Mouse (Mus musculus) T-helper 2 cell (primary cell): Measurements from ENCODE around the gene Ntrk3.

Experiments
- in situ Hi-C: fragments of 300-600 bp; cut with MboI, MseI; formaldehyde crosslinking; loops from one replicate; pipeline ENCODE4 v1.15.1; 2025; ENCODE audit warnings: high pct_unique_total_duplicates

Gene Ntrk3

DNA sequence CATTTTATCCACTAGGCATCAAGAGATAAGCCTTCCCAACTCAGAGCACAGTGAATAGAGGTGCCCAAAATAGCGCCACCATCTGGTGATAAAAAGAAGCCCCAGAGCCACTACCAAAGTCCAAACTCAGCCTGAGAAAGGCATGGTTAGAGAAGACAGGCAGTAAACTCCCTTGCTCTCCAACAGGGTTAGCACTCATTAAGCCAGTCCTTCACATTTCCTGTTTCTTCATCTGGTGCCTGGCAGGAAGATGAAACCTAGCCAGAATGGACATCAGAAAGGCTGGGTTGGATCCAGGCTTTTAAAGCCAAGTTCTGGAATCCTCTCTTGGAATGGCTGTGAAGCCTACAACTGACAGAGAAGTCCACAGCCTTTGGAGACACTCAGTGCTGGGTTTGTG is 355.7 kb downstream of the Ntrk3 start:
- in situ Hi-C loops = no loop called here

DNA sequence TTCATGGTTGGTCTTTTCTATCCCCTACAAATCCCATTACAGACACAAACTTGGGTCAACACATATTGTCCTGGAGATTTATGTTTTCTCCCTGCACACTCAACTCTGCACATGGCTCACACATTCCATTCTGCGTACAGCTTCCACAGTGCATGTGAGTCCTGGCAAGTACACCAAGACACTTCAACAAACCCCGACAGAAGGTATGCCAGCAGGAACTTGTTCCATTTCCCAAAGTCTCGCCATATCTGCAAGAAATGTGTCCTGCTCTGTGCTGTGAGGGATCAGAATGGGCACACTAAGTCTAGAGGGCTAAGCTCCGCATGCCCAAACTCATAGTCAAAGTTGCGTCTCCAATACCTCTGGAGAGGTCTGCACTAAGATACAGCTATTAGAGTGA is 358.0 kb downstream of the Ntrk3 start:
- in situ Hi-C loops = no loop called here

DNA sequence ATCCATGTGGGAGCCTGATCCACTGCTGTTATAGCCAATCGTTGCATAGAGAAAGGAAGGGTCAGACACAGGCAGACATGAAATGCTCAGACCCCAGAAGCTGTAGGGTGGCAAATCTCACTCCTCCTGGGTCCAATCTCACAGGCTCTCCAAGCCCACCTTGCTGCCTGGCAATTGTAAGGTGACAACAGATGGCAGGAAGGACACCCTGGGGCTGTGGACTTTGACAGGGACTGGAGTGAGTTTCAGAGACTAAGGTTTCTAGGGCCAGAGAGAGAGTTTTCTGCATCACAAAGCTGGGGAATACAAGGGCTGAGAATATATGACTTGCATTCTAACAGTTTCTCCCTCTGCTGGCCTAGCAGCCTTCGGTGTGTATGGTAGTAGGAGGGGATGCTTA is 359.5 kb downstream of the Ntrk3 start:
- in situ Hi-C loops = no loop called here

DNA sequence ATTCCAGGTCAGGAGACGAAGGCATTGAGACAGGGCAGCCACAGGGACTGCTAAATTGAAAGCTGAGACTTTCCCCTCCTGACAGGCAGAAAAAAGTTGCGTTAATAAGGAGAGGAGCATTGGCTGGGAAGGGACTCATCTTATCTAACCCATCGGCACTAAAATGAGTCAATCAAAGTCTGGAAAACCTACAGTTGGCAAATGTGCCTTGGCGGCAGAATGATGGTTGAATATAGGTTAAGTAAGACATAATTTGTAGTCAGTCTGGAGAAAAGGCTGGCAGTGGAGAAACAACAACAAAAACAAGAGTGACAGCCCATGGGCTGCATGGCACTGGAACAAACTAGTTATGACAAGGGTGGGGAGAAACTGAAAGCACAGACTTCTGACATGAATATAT is 360.9 kb downstream of the Ntrk3 start:
- in situ Hi-C loops = no loop called here

DNA sequence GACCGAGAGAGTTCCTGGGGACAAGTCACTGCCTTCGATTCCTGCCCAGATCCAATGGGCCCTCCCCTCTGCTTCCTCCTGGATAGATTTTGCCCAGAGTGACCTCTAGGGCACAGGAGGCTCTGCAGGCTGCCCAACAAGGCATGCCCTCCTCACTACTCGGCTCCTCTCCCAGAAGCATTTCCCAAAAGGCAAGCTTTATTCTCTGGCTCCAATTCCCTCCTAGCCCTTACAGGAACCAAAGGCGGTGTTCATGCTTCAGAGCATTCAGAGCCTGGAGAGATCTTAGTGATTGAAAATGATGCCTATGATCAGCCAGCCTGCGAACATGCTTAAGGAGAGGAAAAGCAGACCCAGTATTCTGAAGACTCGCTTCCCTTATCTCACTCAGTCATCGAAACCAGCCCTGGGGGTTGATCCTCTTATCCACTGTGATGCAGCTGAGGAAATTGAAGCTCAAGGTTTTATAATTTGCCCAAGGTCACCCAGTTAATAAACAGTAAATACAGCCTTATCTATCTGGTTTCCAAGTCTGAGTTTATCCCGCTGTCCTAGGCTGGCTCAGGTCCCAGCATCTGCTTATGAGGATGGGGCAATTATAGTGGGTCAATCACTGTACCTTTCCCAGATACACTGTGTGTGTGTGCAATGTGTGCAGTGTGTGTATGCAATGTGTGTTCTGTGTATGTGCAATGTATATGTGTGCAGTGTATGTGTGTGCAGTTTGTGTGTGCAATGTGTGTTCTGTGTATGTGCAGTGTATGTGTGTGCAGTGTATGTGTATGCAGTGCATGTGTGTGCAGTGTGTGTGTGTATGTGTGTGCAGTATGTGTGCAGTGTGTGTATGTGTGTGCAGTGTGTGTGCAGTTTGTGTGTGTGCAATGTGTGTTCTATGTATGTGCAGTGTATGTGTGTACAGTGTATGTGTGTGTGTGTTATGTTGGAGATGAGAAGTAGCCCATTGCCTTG is 376.2 kb downstream of the Ntrk3 start:
- in situ Hi-C loops = no loop called here

DNA sequence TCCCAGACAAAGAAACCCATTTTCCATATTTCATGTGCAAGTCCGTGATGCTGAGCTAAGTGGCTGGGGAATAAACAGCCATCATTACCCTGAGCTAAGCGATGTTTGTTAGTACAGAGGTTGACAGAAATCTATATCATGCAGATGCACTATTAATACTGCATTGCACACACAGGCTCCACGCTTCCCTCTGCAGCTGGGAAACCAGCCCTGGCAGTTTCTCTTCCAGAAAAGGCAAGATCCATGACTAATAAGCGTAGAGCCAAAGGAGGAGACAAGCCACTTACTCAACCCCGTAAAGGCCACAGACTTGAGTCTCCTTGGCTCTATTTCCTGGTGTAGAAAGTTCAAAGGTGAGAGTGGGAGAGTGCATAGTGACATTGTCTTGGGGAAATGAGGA is 390.3 kb downstream of the Ntrk3 start:
- in situ Hi-C loops = no loop called here

DNA sequence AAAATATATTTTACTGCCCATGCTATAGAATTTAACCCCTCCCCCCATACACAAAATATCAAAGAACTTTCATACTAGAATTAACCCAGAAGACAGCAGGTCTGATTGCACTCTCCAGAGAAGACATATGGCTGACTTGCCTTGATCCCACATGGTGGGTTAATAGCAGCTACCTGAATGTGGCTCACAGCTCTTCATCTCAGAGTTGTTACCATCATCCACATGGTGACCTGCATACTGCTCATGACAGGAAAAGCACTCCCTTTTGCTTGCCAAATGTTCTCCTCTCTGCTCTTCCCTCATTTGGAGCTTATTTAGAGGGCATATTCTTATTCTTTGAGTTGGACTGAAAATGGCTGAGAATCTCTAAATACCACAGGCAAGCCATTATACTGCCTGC is 404.4 kb downstream of the Ntrk3 start:
- in situ Hi-C loops = no loop called here

DNA sequence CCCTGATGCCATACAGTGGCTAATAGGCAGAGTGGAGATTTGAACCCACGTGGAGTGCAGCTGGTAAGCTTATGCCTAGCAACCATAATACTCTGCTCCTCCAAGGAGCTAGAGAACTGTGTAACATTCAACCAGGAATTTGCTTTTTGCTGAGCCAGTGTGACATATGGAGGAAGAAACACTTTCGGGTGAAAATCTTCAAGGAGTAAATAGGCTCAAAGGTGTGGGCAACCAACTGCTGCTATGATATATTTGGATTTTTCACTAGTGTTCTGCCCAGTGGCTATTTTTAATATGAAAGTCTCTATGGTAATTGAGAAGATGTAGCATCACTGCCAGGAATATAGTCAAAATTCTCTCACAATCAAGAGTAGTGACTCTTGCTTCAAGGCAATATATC is 409.5 kb downstream of the Ntrk3 start:
- in situ Hi-C loops = loop anchor here (10.0 kb wide), 1 partner anchor 856 kb away; no protein-coding TSS in a partner anchor

DNA sequence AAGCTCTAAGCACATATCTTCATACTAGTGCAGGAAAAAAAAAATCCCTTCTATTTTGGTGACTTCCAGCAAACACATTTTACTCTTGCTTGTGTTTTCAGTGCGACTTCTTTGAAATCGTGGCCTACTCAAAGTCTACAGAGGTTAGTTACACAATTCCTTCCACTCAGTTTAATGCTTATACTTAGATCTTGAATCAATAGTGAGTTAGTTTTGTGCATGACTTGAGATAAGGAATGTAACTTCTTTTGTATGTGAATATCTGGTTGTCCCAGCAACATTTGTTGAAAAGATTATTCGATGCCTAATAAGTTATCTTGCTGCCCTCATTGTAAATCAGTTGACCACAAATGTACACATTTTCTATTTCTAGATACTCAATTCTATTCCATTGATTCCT is 411.6 kb downstream of the Ntrk3 start:
- in situ Hi-C loops = loop anchor here (10.0 kb wide), 1 partner anchor 859 kb away; no protein-coding TSS in a partner anchor

DNA sequence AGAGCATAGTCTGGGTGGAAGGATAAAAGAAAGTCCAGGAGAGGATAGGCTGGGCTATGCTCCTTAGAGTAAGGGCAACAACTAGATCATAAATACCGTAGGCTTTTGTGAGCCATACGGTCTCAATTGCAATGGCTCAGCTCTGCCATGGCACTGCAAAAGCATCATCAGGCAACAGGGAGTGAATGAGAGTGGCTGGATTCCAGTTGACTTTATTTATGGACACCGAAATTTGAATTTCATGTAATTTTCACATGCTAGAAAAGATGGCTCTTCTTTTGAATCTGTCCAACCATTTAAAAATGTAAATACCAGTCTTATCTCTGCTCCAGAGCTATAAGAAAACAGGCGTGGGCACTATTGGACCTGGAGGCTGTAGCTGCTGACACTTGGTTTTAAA is 419.2 kb downstream of the Ntrk3 start:
- in situ Hi-C loops = no loop called here

DNA sequence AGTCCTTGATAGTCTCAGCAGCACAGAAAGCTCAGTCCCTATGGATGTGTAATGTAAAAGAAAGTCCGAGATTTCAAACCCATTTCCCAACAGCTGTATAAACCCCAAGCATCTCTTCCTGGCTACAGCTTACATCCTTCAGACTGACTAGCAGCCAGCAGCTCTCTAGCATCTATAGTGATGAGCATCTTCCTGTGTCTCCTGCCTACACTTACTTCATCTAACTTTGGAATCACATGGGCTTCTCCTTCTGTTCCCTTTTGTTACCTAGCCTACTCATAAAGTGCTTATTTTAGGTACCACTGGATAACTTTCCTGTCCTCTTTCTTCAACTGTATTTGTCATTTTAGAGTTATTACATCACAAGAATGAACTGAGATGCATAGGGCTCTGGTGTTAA is 432.0 kb downstream of the Ntrk3 start:
- in situ Hi-C loops = no loop called here

DNA sequence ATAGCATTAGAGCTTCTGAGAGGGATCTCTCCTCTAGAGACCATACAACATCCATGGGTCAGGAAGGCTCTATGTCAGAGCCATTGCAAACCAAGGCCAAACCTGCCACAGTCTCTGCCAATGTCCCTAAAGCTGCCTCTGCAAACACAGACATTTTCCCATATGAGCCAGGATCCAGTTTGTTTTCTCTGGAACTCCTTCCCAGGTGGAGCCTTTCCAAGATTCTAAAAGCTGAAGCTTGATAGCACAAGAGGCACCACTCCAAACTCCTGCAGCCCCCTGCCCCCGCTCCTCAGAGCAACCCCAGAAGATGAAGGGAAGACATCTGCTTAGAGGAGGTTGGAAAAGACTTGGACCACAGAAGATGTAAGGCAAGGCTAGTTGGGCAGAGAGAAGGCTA is 432.8 kb downstream of the Ntrk3 start:
- in situ Hi-C loops = no loop called here

DNA sequence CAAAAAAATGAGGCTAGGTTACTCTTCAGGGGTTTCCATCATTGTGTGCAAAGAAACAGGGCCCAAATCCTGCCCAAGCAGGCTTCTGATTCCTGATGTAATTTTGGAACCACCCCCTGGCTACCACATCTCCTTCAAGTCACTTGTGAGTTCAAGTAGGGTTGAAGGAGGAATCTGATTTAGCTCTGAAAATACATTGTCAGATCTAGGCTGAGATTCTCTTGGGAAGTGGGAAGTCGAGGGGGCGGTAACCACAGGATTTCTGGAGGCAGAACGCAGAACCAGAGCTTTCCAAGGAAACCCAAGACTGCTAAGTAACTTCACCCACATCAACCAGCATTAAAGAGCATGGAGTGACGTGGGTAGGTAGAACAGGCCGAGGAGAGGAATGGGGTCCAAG is 440.5 kb downstream of the Ntrk3 start:
- in situ Hi-C loops = no loop called here

DNA sequence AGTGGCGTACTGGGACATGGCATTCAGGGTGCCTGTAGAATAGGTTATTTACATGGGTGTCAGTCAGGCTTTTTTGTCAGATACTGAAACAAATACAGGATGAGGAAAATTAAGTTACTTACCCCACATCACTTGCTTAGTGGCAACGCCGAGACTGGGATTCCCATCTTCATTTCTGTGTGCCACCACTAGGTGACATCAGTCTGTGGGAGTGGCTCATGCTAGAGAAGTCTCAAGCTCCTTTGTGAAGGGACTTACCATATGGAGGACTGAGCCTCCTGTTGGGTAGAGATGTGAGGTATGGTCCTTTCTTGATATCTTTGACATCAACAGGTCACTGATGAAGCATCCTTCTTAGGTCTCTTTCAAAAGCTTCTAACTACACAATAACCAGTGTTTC is 443.5 kb downstream of the Ntrk3 start:
- in situ Hi-C loops = no loop called here

DNA sequence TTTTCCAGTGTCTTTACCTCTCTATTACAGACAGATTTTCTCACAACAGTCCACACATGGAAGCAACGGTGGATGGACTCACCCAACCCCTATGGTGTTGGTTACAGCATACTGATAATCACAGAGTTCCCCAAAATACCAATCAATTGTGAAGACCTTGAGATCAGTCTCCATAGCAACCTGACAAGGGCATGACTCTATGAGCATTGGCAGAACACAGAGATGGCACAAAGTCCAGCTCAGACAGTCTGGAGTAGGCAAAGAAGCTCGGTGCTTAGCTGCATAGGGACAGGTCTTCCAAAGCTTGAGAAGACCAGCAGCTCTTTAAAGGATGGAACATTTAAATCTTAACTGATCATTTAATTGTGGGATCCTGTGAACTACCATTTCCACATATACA is 447.6 kb downstream of the Ntrk3 start:
- in situ Hi-C loops = no loop called here

DNA sequence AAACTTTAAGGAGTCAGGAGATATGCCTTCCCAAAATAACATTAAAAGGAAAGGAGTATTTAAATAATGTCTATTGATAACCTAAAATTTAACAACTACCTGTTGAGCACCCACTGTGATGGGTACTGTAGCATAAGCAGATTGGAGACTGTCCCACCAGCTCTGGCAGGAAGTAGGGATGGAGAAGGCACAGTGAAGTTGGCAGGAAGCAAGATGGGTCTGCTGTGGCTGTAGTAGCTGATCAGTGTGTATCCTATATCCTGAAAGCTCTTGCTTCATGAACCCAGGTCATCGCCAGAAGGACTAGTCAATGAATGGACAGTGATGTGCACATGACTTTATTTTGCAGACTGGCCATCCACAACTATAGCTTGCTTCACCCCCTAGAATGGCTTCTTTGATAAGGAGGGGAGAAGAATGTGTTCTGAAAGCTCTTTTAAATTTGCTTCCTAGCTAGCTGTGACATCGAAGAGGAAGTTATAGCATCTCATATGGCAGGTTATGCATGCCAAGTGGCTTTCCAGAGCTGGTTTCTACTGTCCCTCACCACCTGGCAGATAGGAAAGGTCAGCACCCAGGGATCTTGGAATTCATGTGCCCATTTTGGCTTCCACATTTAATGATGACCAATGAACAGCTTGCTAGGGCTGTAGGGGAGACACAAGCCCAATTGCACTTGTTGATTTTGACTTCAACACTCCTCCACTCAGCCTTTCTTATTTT is 451.1 kb downstream of the Ntrk3 start:
- in situ Hi-C loops = no loop called here

DNA sequence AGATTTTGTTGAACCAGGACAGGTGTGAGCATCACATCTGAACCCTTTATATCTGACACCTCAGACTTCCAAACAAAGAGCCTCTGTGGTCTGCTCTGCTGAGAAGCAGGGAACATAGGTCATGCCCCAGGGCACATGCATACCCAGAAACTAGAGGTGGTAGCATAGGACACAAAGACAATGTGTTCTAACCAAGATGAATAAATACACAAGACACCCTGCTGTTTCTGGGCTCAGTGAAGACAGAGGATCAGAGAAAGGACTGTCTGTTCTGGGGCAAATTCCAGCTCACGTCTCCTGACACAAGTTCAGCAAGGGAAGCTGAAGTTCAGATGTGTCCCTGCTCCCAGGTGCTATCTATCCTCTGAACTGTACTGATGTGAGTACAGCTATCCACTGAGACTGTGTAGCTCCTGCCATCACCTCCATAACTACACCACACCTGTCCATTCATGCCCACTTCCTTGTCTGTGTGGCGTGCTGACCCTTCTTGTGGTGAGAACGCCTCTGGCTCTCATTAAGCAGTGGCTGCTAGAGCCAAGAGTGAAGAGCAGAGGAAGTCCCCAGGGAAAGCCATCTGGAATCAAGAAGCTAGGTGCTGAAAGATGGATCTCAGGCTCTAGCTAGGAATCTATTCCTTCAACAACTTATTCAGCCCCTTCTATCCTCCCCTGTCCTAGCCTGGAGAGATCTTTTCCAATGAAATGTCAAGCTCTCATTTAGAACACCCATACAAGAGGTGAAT is 468.1 kb downstream of the Ntrk3 start:
- in situ Hi-C loops = loop anchor here (10.0 kb wide), 2 partner anchors 675 to 825 kb away; no protein-coding TSS in a partner anchor

DNA sequence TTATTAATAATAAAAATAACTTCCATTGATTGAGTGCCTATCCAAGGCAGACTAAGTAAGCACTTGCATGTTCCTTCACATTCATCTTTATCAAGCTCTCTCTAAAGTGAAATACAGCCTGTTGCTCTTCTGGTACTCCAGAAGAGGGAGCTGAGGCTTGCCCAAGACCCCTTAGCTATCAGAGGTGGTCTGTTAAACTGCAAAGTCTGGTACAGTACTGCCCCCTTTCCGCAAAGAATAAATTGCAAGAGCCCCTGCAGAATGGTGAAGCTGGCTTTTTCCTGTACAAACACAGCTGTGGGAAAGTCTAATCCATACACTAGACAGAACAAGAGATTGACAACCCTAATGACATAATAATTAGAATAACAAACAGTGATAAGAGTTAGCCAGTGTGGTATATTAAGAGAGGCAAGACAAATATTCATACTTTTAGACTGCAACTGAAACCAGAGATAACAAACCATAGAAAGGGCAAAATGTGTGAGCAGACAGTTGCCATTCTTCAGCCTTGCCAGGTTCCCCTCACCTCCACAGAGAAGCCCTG is 470.3 kb downstream of the Ntrk3 start:
- in situ Hi-C loops = loop anchor here (10.0 kb wide), 2 partner anchors 677 to 823 kb away; no protein-coding TSS in a partner anchor

DNA sequence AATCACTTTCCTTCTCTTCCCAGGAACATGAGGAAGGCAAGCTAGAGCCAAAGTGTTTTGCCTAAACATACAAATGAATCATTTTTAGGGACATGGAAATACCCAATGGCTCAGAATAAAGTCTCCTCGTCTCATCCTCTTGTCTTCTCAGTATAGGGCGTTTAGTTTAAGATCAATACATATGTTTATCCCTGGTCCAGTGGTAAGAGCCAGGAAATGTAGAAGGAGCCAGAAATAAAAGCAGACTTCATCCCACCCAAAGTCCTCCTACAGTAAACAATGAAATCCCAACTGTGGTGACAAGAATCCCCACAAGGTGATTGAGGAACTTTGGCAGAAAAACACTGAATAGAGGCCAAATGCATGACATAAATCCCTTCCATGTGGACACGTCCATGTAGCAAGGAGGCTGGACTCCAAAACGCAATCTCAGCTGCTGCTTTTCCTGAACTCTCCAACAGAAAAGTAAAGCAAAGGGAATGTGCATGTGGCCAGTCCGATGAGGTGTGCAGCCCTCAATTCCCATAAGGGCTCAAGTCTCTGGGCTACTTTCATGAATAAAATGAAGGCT is 473.3 kb downstream of the Ntrk3 start:
- in situ Hi-C loops = loop anchor here (10.0 kb wide), 2 partner anchors 680 to 820 kb away; no protein-coding TSS in a partner anchor

DNA sequence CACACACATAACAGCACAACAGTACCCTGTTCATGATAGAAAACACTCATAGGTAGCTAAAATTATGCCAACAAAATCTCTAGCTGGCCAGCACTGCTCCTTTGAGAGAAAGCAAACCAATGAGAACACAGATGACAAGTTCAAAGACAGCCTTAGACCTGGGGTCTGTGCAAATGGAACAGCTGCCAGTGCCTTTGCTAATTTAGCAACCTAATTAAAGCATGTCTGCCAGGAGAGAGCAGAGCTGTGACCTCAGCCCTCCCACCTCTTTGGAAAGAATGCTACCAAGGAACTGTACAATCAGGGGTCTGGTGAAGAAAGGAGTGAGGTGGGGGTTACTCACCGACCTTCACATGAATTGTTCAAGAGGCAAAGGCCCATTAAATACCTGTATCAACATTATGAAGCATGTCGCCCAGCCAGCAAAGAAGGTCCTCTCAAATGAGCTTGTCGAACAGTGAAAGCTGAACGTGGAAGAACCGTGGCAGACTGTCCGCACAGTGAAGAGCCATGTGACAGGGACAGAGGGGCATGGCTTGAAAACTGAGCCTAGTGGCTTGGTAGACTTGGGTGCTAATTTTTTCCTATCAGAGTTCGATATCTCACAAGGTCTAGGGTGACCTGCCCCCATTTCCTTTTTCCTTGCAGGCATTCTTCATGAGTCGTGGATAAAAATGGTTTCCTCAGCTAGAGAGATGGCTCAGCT is 476.2 kb downstream of the Ntrk3 start:
- in situ Hi-C loops = loop anchor here (10.0 kb wide), 2 partner anchors 683 to 817 kb away; no protein-coding TSS in a partner anchor
